12 mouse cellular contexts compared by ENCODE assay signal in the genomic region with DNA sequence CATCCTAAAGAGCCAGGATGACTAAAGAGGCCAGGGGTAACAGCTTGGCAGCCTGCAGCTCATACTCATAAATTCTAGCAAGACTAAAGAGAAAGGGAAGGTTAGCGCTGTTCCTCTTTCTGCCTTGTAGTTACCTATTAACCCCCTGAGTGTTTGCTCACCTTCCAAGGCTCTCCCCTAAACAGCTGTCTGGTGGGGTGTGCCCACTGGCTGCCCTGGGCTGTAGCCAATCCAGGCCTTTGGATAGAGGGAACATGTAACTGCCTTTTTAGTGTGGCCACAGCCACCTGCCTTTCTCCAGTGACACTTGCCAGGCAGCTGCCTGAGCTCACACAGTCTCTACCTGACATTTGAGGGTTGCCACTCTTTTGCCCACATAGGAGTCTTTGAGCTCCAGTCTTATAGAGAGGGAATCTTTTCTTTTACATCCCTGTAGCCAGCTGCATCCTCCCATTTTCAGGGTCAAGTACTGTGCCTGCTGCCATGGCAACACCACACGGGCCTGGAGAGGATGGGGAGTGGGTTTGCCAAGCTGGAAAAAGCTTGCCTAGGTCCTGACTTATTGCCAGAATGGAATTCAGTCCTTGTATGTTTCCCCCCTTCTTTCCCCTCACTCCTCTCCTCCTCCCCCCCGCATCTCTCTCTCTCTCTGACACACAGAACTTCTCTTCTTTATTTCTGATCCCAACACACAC. TPM values are rescaled to one million over a fixed set of nuclear protein-coding genes. Genes with fewer than 3 reads are reported as not detected.
A peak's percentile ranks its signal among the peaks of the same experiment; 100 is the strongest.
DNase-seq lines count a peak whose midpoint lies in the region; ATAC-seq lines count a peak whose summit lies in the region.
"Had no signal": no experiment of that assay in that cellular context is flagged by ENCODE, and none has a peak within 500 bp of the region (broad histone marks: within the 10 kb centered on the region; RNA-seq: fewer than 3 reads in every experiment).

No protein-coding gene starts in this region.

- no peak overlapping the region for H3K4me3 ChIP-seq in forebrain, embryonic 14.5 days (ENCODE audit: low read depth, low read length)
- H3K4me3 ChIP-seq in forebrain, embryonic 10.5 days: no peak overlapping the region
- 0 out of 2 replicates have a peak overlapping the region, but pooled peaks have one; percentile 49 for H3K4me3 ChIP-seq in kidney, embryonic 16.5 days (ENCODE audit: low read length)
- peak overlapping the region; percentile 65 for H3K4me3 ChIP-seq in brown adipose tissue, adult 24 weeks (ENCODE audit: insufficient read depth, low read depth, low read length)
- H3K4me3 ChIP-seq in liver, embryonic 12.5 days: no peak overlapping the region

- H3K4me2 ChIP-seq in forebrain, embryonic 14.5 days (ENCODE audit: low read length): no peak overlapping the region
- peak overlapping the region; percentile 67 for H3K4me2 ChIP-seq in kidney, embryonic 16.5 days (replicated peaks; ENCODE audit: low read depth, low read length)
- peak overlapping the region; percentile 19; the same call in 1 of the 2 replicates for H3K4me2 ChIP-seq in liver, embryonic 12.5 days

- no peak for DNase-seq in forebrain, embryonic 14.5 days (ENCODE audit: low spot score)
- no peak for DNase-seq in forebrain, embryonic 10.5 days (ENCODE audit: extremely low spot score, low spot score)
- DNase-seq in kidney, postnatal 10 days: no peak
- DNase-seq in T-cell, adult 2 months (ENCODE audit: low spot score): no peak
- DNase-seq in adrenal gland, postnatal 36 days: no peak
- DNase-seq: adrenal gland, adult 2 months; cerebellum, adult 2 months; gastrocnemius, postnatal 10 days had no signal

- no peaks in the 10 kb centered on the region for H3K36me3 ChIP-seq in forebrain, embryonic 14.5 days (ENCODE audit: control insufficient read depth, insufficient read depth, low read length)
- H3K36me3 ChIP-seq in forebrain, embryonic 10.5 days (replicated peaks): no peaks in the 10 kb centered on the region
- H3K36me3 ChIP-seq in kidney, embryonic 16.5 days (ENCODE audit: insufficient read depth, low read length): no peaks in the 10 kb centered on the region
- H3K36me3 ChIP-seq in liver, embryonic 12.5 days: no peaks in the 10 kb centered on the region

- H3K9me3 ChIP-seq in forebrain, embryonic 14.5 days (replicated peaks; ENCODE audit: control insufficient read depth, low read length): no peaks in the 10 kb centered on the region
- H3K9me3 ChIP-seq in forebrain, embryonic 10.5 days: no peaks in the 10 kb centered on the region
- no peaks in the 10 kb centered on the region for H3K9me3 ChIP-seq in kidney, embryonic 16.5 days (ENCODE audit: low read length)
- H3K9me3 ChIP-seq in liver, embryonic 12.5 days (replicated peaks): no peaks in the 10 kb centered on the region

- H3K4me1 ChIP-seq in forebrain, embryonic 14.5 days (ENCODE audit: control insufficient read depth, insufficient read depth, low read length): peaks cover 17% of the 10 kb centered on the region
- peaks cover 35% of the 10 kb centered on the region for H3K4me1 ChIP-seq in forebrain, embryonic 10.5 days
- H3K4me1 ChIP-seq in kidney, embryonic 16.5 days (ENCODE audit: insufficient read depth, low read length): peaks cover 34% of the 10 kb centered on the region
- H3K4me1 ChIP-seq in brown adipose tissue, adult 24 weeks (ENCODE audit: control insufficient read depth, insufficient read depth, insufficient read length, low read length): 0 out of 2 replicates have a peak, but pooled peaks cover 2% of the 10 kb centered on the region
- peaks cover 30% of the 10 kb centered on the region for H3K4me1 ChIP-seq in liver, embryonic 12.5 days

- H3K27me3 ChIP-seq in forebrain, embryonic 14.5 days (replicated peaks; ENCODE audit: control insufficient read depth, insufficient read depth, low read length): peaks cover 71% of the 10 kb centered on the region
- peaks cover 93% of the 10 kb centered on the region for H3K27me3 ChIP-seq in forebrain, embryonic 10.5 days (ENCODE audit: poor library complexity, severe bottlenecking)
- H3K27me3 ChIP-seq in kidney, embryonic 16.5 days (ENCODE audit: insufficient read depth, low read length): peaks cover 73% of the 10 kb centered on the region
- peaks cover 96% of the 10 kb centered on the region for H3K27me3 ChIP-seq in liver, embryonic 12.5 days (replicated peaks)

- no peak overlapping the region for H3K9ac ChIP-seq in forebrain, embryonic 14.5 days (ENCODE audit: low read length)
- peak overlapping the region; percentile 29; the same call in 1 of the 2 replicates for H3K9ac ChIP-seq in kidney, embryonic 16.5 days (replicated peaks; ENCODE audit: low read length)
- no peak overlapping the region for H3K9ac ChIP-seq in liver, embryonic 12.5 days

- WGBS in forebrain, embryonic 14.5 days: 62% methylated on average over 3 of the region's 3 CpGs
- WGBS in forebrain, embryonic 10.5 days: 67% methylated on average over 3 of the region's 3 CpGs
- 42% methylated on average over 3 of the region's 3 CpGs for WGBS in kidney, embryonic 16.5 days
- 53% methylated on average over 3 of the region's 3 CpGs for WGBS in liver, embryonic 12.5 days (ENCODE audit: insufficient replicate concordance)

- no peak overlapping the region for H3K27ac ChIP-seq in forebrain, embryonic 14.5 days (ENCODE audit: low read depth, low read length)
- H3K27ac ChIP-seq in forebrain, embryonic 10.5 days: no peak overlapping the region
- H3K27ac ChIP-seq in kidney, embryonic 16.5 days (ENCODE audit: low read length): no peak overlapping the region
- H3K27ac ChIP-seq in brown adipose tissue, adult 24 weeks (replicated peaks; ENCODE audit: low read depth, low read length): peak overlapping the region; percentile 86
- no peak overlapping the region for H3K27ac ChIP-seq in liver, embryonic 12.5 days

- ATAC-seq in forebrain, embryonic 14.5 days: 0 out of 2 replicates have a peak, but pooled peaks have one; percentile 24
- ATAC-seq in kidney, embryonic 16.5 days (ENCODE audit: low FRiP score, low TSS enrichment): no peak
- no peak for ATAC-seq in liver, embryonic 12.5 days

RNA-seq across cellular contexts. Expression of a gene that starts 3.7 kb away (rescaled TPM):
- 2.9 and 3.8 TPM in 2 replicates for polyA plus RNA-seq in forebrain, embryonic 14.5 days (2014; fragmentation: Nextera tagmentation; extraction: Ambion mirVana)
- 3.3 and 4.0 TPM in 2 replicates for polyA plus RNA-seq in forebrain, embryonic 10.5 days (2016; fragmentation: Nextera tagmentation; extraction: Ambion mirVana)
- 12.9 and 13.5 TPM in 2 replicates for polyA plus RNA-seq in kidney, embryonic 16.5 days (2015; fragmentation: Nextera tagmentation; extraction: Ambion mirVana)
- 3.2 and 5.8 TPM in 2 replicates for polyA plus RNA-seq in brown adipose tissue, adult 24 weeks (2012; ENCODE audit: insufficient read depth, insufficient read length, missing spikeins)
- polyA plus RNA-seq in liver, embryonic 12.5 days (2016; fragmentation: Nextera tagmentation; extraction: Ambion mirVana): 3.0 and 3.1 TPM in 2 replicates
- total RNA-seq in adrenal gland, postnatal 36 days (2021): 10 to 100 TPM in 1 of 2 experiments, 1 to 10 TPM in 1; 7.2 to 10.6 TPM
- total RNA-seq: megakaryocyte-erythroid progenitor cell, adult 5-6 weeks had no signal

RNA-seq across cellular contexts. Expression of a gene that starts 21.8 kb away (rescaled TPM):
- 3.5 and 3.8 TPM in 2 replicates for polyA plus RNA-seq in forebrain, embryonic 14.5 days (2014; fragmentation: Nextera tagmentation; extraction: Ambion mirVana)
- polyA plus RNA-seq in forebrain, embryonic 10.5 days (2016; fragmentation: Nextera tagmentation; extraction: Ambion mirVana): 1.3 and 1.4 TPM in 2 replicates
- polyA plus RNA-seq in kidney, embryonic 16.5 days (2015; fragmentation: Nextera tagmentation; extraction: Ambion mirVana): 0.86 and 1.3 TPM in 2 replicates
- 2.1 and 2.3 TPM in 2 replicates for polyA plus RNA-seq in brown adipose tissue, adult 24 weeks (2012; ENCODE audit: insufficient read depth, insufficient read length, missing spikeins)
- polyA plus RNA-seq in liver, embryonic 12.5 days (2016; fragmentation: Nextera tagmentation; extraction: Ambion mirVana): 1.0 and 1.4 TPM in 2 replicates
- 1 to 10 TPM; 4.6 to 9.3 TPM for total RNA-seq in adrenal gland, postnatal 36 days (2021)
- total RNA-seq: megakaryocyte-erythroid progenitor cell, adult 5-6 weeks had no signal

RNA-seq across cellular contexts. Expression of a gene that starts 40.7 kb away (rescaled TPM):
- polyA plus RNA-seq in forebrain, embryonic 14.5 days (2014; fragmentation: Nextera tagmentation; extraction: Ambion mirVana): 12.0 and 19.9 TPM in 2 replicates
- 23.0 and 23.6 TPM in 2 replicates for polyA plus RNA-seq in forebrain, embryonic 10.5 days (2016; fragmentation: Nextera tagmentation; extraction: Ambion mirVana)
- polyA plus RNA-seq in kidney, embryonic 16.5 days (2015; fragmentation: Nextera tagmentation; extraction: Ambion mirVana): 23.0 and 23.1 TPM in 2 replicates
- 3.6 and 4.8 TPM in 2 replicates for polyA plus RNA-seq in brown adipose tissue, adult 24 weeks (2012; ENCODE audit: insufficient read depth, insufficient read length, missing spikeins)
- polyA plus RNA-seq in liver, embryonic 12.5 days (2016; fragmentation: Nextera tagmentation; extraction: Ambion mirVana): 9.8 and 10.3 TPM in 2 replicates
- total RNA-seq in adrenal gland, postnatal 36 days (2021): 10 to 100 TPM; 20.4 to 24.5 TPM

RNA-seq across cellular contexts. Expression of a gene that starts 58.2 kb away (rescaled TPM):
- 8.5 and 12.7 TPM in 2 replicates for polyA plus RNA-seq in forebrain, embryonic 14.5 days (2014; fragmentation: Nextera tagmentation; extraction: Ambion mirVana)
- polyA plus RNA-seq in forebrain, embryonic 10.5 days (2016; fragmentation: Nextera tagmentation; extraction: Ambion mirVana): 0.44 and 0.58 TPM in 2 replicates
- polyA plus RNA-seq in kidney, embryonic 16.5 days (2015; fragmentation: Nextera tagmentation; extraction: Ambion mirVana): 1.8 and 2.3 TPM in 2 replicates
- polyA plus RNA-seq in brown adipose tissue, adult 24 weeks (2012; ENCODE audit: insufficient read depth, insufficient read length, missing spikeins): not detected in 2 replicates
- polyA plus RNA-seq in liver, embryonic 12.5 days (2016; fragmentation: Nextera tagmentation; extraction: Ambion mirVana): 0.07 TPM in 1 of 2 replicates, not detected in the other
- under 1 TPM; 0.36 to 0.60 TPM for total RNA-seq in adrenal gland, postnatal 36 days (2021)
- total RNA-seq: gastrocnemius, postnatal 10 days; megakaryocyte-erythroid progenitor cell, adult 5-6 weeks had no signal

Comparison
In these comparisons a context has a peak if more than half of its experiments do, and no peak if none do; other contexts are left out.
1. H3K4me3 ChIP-seq: peak in kidney, embryonic 16.5 days (single experiment) and brown adipose tissue, adult 24 weeks (single experiment); none in forebrain, embryonic 14.5 days (single experiment), forebrain, embryonic 10.5 days (single experiment) and liver, embryonic 12.5 days (single experiment).